Mouse (Mus musculus): ENCODE data around the gene Sdhaf3. TPM values are rescaled to one million over a fixed set of nuclear protein-coding genes. Genes with fewer than 3 reads are reported as not detected.

The Sdhaf3 gene
- total and polyA plus RNA-seq, 2 experiments from 2014 or later = 3.9 to 5.6 TPM

DNA sequence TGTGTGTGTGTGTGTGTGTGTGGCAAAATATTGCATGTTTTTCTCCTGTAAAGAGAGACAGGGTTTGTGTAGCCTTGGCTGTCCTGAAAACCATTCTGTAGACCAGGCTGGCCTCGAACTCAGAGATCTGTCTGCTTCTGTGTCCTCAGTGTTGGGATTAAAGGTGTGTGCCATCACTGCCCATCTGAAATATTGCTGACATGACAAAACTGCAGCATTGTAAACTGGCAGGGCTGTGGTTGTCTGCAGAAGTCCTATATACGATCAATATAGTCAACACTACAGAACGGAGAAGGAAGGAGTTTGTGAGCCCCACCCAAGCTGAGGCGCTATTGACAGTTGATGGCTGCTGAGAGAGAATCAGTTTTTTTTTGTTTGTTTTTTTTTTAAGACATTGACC is 38.5 kb upstream of the Sdhaf3 start:
- H3K4me1 ChIP-seq (ENCODE audit: control insufficient read depth, insufficient read depth) = no peaks in the 10 kb centered on the region
- 87% methylated on average over 4 of the region's 4 CpGs for WGBS
- no peak for DNase-seq (ENCODE audit: low spot score)
- no peaks in the 10 kb centered on the region for H3K36me3 ChIP-seq (replicated peaks; ENCODE audit: control insufficient read depth, insufficient read depth, low read length)
- TF ChIP-seq CTCF (IDR thresholded peaks at IDR 0.05; ENCODE audit: low read depth) (no peak), EP300 (IDR thresholded peaks at IDR 0.05; ENCODE audit: low read depth) (no peak)
- H3K27ac ChIP-seq (ENCODE audit: low read depth) = no peak overlapping the region
- no peak for ATAC-seq (ENCODE audit: insufficient read depth, low read depth)
- no peaks in the 10 kb centered on the region for H3K27me3 ChIP-seq (ENCODE audit: control insufficient read depth, insufficient read depth, low read length)
- no peak overlapping the region for H3K4me3 ChIP-seq (ENCODE audit: low read depth, low read length)
- no peak overlapping the region for H3K9ac ChIP-seq (replicated peaks; ENCODE audit: low read depth, low read length)
- no peak overlapping the region for H3K4me2 ChIP-seq (ENCODE audit: low read depth, low read length)
- no peaks in the 10 kb centered on the region for H3K9me3 ChIP-seq (replicated peaks; ENCODE audit: control insufficient read depth, low read length)

DNA sequence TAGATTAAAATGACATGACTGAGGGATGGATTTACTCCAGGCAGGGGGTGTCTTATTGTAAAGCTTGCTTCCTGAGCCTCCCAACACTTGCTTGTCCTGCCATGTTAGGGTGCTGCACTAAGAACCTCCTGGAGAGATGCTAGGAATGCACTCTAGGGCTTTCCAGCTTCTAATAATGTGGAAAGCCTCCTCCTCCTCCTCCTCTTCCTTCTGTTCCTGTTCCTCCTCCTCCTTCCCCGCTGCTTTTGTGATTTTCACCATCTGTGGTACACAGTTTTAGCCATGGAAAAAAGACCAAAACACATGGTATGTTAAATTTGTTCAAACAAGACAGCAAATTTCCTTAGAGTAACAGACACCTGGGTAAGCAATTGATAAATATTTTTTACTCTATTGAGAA is 30.5 kb upstream of the Sdhaf3 start:
- TF ChIP-seq EP300 (IDR thresholded peaks at IDR 0.05; ENCODE audit: low read depth) = no peak
- no peak for TF ChIP-seq CTCF (IDR thresholded peaks at IDR 0.05; ENCODE audit: low read depth)

DNA sequence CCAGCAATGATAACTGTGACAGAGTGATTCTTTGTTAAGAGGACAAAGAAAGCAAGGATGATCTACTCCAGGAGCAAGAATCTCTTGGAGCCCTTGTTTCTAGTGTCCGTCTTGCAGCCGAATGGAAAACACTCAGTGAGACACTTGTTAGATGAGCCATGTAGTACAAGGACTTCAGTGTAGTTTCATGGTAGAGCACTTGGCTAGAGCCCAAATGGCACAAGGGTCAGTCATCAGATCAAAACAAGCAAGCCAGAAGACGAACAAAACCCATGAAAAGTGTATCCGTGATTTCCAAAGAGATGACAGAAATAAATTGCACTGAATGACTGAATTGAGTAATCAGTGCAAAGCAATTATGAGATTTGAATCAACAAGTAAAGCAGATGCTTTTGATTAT is 25.0 kb upstream of the Sdhaf3 start:
- H3K27me3 ChIP-seq (ENCODE audit: control insufficient read depth, insufficient read depth, low read length) = no peaks in the 10 kb centered on the region
- DNase-seq (ENCODE audit: low spot score) = no peak
- H3K36me3 ChIP-seq (replicated peaks; ENCODE audit: control insufficient read depth, insufficient read depth, low read length) = no peaks in the 10 kb centered on the region
- TF ChIP-seq EP300 (IDR thresholded peaks at IDR 0.05; ENCODE audit: low read depth) = no peak
- no peak for TF ChIP-seq CTCF (IDR thresholded peaks at IDR 0.05; ENCODE audit: low read depth)
- H3K9me3 ChIP-seq (replicated peaks; ENCODE audit: control insufficient read depth, low read length) = no peaks in the 10 kb centered on the region
- H3K9ac ChIP-seq (replicated peaks; ENCODE audit: low read depth, low read length) = no peak overlapping the region
- no peak for ATAC-seq (ENCODE audit: insufficient read depth, low read depth)
- H3K4me2 ChIP-seq (ENCODE audit: low read depth, low read length) = no peak overlapping the region
- WGBS = 75% methylated on average over 4 of the region's 4 CpGs
- no peak overlapping the region for H3K27ac ChIP-seq (ENCODE audit: low read depth)
- no peak overlapping the region for H3K4me3 ChIP-seq (ENCODE audit: low read depth, low read length)
- no peaks in the 10 kb centered on the region for H3K4me1 ChIP-seq (ENCODE audit: control insufficient read depth, insufficient read depth)

More for the DNA sequence above, 30.5 kb upstream of the Sdhaf3 start:
- H3K27ac ChIP-seq (ENCODE audit: low read depth) = no peak overlapping the region
- H3K4me2 ChIP-seq (ENCODE audit: low read depth, low read length) = no peak overlapping the region
- ATAC-seq (ENCODE audit: insufficient read depth, low read depth) (no peak), DNase-seq (ENCODE audit: low spot score) (no peak)
- no peaks in the 10 kb centered on the region for H3K36me3 ChIP-seq (replicated peaks; ENCODE audit: control insufficient read depth, insufficient read depth, low read length)
- H3K27me3 ChIP-seq (ENCODE audit: control insufficient read depth, insufficient read depth, low read length) = no peaks in the 10 kb centered on the region
- H3K4me3 ChIP-seq (ENCODE audit: low read depth, low read length) = no peak overlapping the region
- H3K4me1 ChIP-seq (ENCODE audit: control insufficient read depth, insufficient read depth) = no peaks in the 10 kb centered on the region
- WGBS = 38% methylated on average over 1 of the region's 1 CpGs
- H3K9ac ChIP-seq (replicated peaks; ENCODE audit: low read depth, low read length) = no peak overlapping the region
- H3K9me3 ChIP-seq (replicated peaks; ENCODE audit: control insufficient read depth, low read length) = no peaks in the 10 kb centered on the region

DNA sequence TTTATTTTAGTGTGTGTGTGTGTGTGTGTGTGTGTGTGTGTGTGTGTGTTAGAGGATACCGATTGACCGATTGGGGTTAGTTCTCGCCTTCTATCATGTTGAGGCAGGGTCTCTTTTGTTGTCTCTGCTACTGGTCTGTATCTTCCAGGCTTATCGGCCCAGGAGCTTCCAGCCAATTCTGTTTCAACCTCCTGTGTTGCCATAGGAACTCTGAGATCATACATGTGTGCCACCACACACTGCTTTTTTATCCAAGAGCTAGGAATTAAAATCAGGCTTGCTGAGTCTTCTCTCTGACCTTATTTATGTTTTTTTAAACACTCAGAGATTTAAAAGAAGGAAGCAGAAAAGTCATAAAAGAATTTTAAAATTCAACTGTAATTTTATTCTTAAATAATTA is 24.3 kb upstream of the Sdhaf3 start:
- no peak overlapping the region for H3K4me2 ChIP-seq (ENCODE audit: low read depth, low read length)
- no peak for DNase-seq (ENCODE audit: low spot score)
- H3K27ac ChIP-seq (ENCODE audit: low read depth) = no peak overlapping the region
- no peak for TF ChIP-seq EP300 (IDR thresholded peaks at IDR 0.05; ENCODE audit: low read depth)
- no peak for TF ChIP-seq CTCF (IDR thresholded peaks at IDR 0.05; ENCODE audit: low read depth)
- no peak for ATAC-seq (ENCODE audit: insufficient read depth, low read depth)
- no peaks in the 10 kb centered on the region for H3K36me3 ChIP-seq (replicated peaks; ENCODE audit: control insufficient read depth, insufficient read depth, low read length)
- H3K4me1 ChIP-seq (ENCODE audit: control insufficient read depth, insufficient read depth) = no peaks in the 10 kb centered on the region
- no peaks in the 10 kb centered on the region for H3K27me3 ChIP-seq (ENCODE audit: control insufficient read depth, insufficient read depth, low read length)
- H3K4me3 ChIP-seq (ENCODE audit: low read depth, low read length) = no peak overlapping the region
- H3K9me3 ChIP-seq (replicated peaks; ENCODE audit: control insufficient read depth, low read length) = no peaks in the 10 kb centered on the region
- no peak overlapping the region for H3K9ac ChIP-seq (replicated peaks; ENCODE audit: low read depth, low read length)
- 69% methylated on average over 4 of the region's 4 CpGs for WGBS

DNA sequence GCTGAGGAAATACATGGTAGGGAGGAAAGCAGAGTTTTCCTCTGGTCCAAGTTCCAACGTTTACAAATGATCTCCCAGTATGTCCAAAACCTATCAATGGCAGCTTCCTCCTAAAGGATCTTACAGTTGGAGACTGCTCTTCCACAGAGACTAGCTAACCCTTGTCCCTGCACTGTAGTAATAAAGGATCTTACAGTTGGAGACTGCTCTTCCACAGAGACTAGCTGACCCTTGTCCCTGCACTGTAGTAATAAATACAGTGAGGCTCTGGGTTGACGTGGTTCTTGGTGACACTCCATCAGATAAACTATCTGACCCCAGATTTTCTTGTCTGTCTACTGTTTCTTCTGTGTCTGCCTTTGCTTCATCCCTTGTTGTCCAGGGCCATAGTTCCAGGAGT is 15.0 kb upstream of the Sdhaf3 start:
- Histone ChIP-seq H3K4me1 (ENCODE audit: control insufficient read depth, insufficient read depth) (no peaks in the 10 kb centered on the region), H3K27me3 (ENCODE audit: control insufficient read depth, insufficient read depth, low read length) (no peaks in the 10 kb centered on the region), H3K9me3 (replicated peaks; ENCODE audit: control insufficient read depth, low read length) (no peaks in the 10 kb centered on the region), H3K27ac (ENCODE audit: low read depth) (no peak overlapping the region), H3K4me3 (ENCODE audit: low read depth, low read length) (no peak overlapping the region), H3K36me3 (replicated peaks; ENCODE audit: control insufficient read depth, insufficient read depth, low read length) (no peaks in the 10 kb centered on the region), H3K9ac (replicated peaks; ENCODE audit: low read depth, low read length) (no peak overlapping the region), H3K4me2 (ENCODE audit: low read depth, low read length) (no peak overlapping the region)
- TF ChIP-seq CTCF (IDR thresholded peaks at IDR 0.05; ENCODE audit: low read depth) = no peak
- TF ChIP-seq EP300 (IDR thresholded peaks at IDR 0.05; ENCODE audit: low read depth) = no peak
- WGBS = 30% methylated on average over 2 of the region's 2 CpGs
- DNase-seq (ENCODE audit: low spot score) (no peak), ATAC-seq (ENCODE audit: insufficient read depth, low read depth) (no peak)

DNA sequence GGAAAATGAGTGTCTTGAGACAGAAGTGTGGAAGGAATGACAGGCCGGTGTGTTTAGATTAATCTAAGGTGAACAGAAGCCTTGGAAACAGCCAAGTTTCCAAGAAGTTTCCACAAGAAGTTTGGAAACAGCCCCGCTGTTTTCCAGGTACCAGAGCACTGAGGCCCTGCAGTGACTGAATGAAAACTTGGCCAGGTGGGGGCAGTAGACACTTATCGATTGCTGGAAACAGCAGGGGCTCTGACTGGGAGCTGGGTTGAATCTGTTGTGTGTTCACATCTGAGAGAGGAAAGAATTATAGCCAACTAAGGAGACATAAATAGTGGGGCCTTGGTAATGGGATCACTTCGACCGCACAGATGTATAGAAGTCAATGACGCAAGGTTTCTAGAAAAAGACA is 13.0 kb upstream of the Sdhaf3 start:
- Histone ChIP-seq H3K9ac (replicated peaks; ENCODE audit: low read depth, low read length) (no peak overlapping the region), H3K4me1 (ENCODE audit: control insufficient read depth, insufficient read depth) (no peaks in the 10 kb centered on the region), H3K4me3 (ENCODE audit: low read depth, low read length) (no peak overlapping the region), H3K27me3 (ENCODE audit: control insufficient read depth, insufficient read depth, low read length) (no peaks in the 10 kb centered on the region), H3K27ac (ENCODE audit: low read depth) (no peak overlapping the region), H3K4me2 (ENCODE audit: low read depth, low read length) (no peak overlapping the region), H3K9me3 (replicated peaks; ENCODE audit: control insufficient read depth, low read length) (no peaks in the 10 kb centered on the region), H3K36me3 (replicated peaks; ENCODE audit: control insufficient read depth, insufficient read depth, low read length) (no peaks in the 10 kb centered on the region)
- peak; percentile 43 for TF ChIP-seq CTCF (IDR thresholded peaks at IDR 0.05; ENCODE audit: low read depth)
- no peak for TF ChIP-seq EP300 (IDR thresholded peaks at IDR 0.05; ENCODE audit: low read depth)
- DNase-seq (ENCODE audit: low spot score) (no peak), ATAC-seq (ENCODE audit: insufficient read depth, low read depth) (no peak)
- WGBS = 46% methylated on average over 6 of the region's 6 CpGs

Measured in heart, postnatal 0 days (tissue).